Mouse (Mus musculus) bone marrow, adult 2 months (tissue): ENCODE data around the gene Wdr83. TPM values are rescaled to one million over a fixed set of nuclear protein-coding genes. Genes with fewer than 3 reads are reported as not detected.

Source experiments
- H3K27ac ChIP-seq: fragments of 200-500 bp; 2 replicates; pipeline ENCODE4 v1.5.1; 2012; ENCODE audit warnings: low read depth, mild to moderate bottlenecking, control low read depth, inconsistent platforms, low read length; ENCODE audit not compliant: control insufficient read depth, poor library complexity, insufficient read depth
- H3K4me1 ChIP-seq: fragments of 200-500 bp; 2 replicates; pipeline ENCODE4 v1.6.1; 2011; ENCODE audit warnings: low read length; ENCODE audit not compliant: control insufficient read depth, insufficient read depth
- H3K4me3 ChIP-seq: fragments of 200-500 bp; replicated peaks from 2 replicates; pipeline ENCODE3; 2011; ENCODE audit warnings: mild to moderate bottlenecking, low read depth, low read length, control low read depth; ENCODE audit not compliant: control insufficient read depth
- CTCF ChIP-seq: fragments of 200-500 bp; IDR thresholded peaks from 2 replicates; pipeline ENCODE4 v1.5.1; 2011; ENCODE audit warnings: low read length, control low read depth; ENCODE audit not compliant: control insufficient read depth, insufficient read depth
- POLR2A ChIP-seq: fragments of 200-500 bp; IDR thresholded peaks from 2 replicates; pipeline ENCODE4 v1.6.1; 2011; ENCODE audit warnings: low read depth, mild to moderate bottlenecking, control low read depth, low read length, borderline replicate concordance; ENCODE audit not compliant: control insufficient read depth
- WGBS: fragments of 180-500 bp; shearing (Covaris S2); methylation state at CpG from one replicate; pipeline ENCODE4 v1.1.7; 2018; 5-methylcytosine and 5-hydroxymethylcytosine counted together
- polyA plus RNA-seq: library from polyadenylated mRNA; stranded (reverse); fragments of >200 nt; gene quantifications from 2 replicates; pipeline ENCODE4 v1.2.4, GENCODE M21; 2011; ENCODE audit warnings: low replicate concordance; ENCODE audit not compliant: missing spikeins, insufficient read depth, insufficient read length

Wdr83 gene
- polyA plus RNA-seq, 1 experiment = 100 TPM

GRCm38 (mm10) chr8:85073041-85073612 lies 8.0 kb downstream of the Wdr83 start:
- WGBS = 92% methylated on average over 15 of the region's 15 CpGs
- H3K27ac ChIP-seq = no peak overlapping the region
- peak overlapping the region; percentile 2 for H3K4me3 ChIP-seq
- TF ChIP-seq CTCF = no peak
- no peak for TF ChIP-seq POLR2A
- H3K4me1 ChIP-seq = no peaks in the 10 kb centered on the region; the same call in 1 of the 2 replicates

DNA sequence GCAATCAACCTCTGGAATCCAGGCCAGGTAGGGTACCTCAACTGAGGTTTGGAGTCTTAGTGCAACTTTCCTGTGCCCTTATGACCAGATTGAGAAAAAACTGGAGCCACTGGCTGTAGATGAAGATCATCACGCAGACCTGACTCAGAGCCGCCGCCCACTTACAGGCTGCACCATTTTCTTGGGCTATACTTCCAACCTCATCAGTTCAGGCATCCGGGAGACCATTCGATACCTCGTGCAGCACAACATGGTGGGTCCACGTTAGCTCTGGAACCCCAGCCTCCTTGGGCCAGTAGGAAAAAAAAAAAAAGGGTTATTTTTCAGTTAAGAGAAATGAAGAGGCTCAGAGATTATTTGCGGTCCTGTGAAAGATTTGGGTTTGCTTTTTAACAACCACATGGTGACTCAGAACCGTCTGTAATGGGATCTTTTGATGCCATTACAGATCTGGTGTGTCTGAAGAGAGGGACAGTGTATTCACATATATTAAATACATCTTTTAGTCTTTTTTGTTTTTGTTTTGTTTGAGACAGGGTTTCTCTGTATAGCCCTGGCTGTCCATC lies 8.7 kb downstream of the Wdr83 start:
- peak overlapping the region; percentile 95 for H3K4me3 ChIP-seq
- no peaks in the 10 kb centered on the region; the same call in 1 of the 2 replicates for H3K4me1 ChIP-seq
- no peak overlapping the region for H3K27ac ChIP-seq
- TF ChIP-seq CTCF (no peak), POLR2A (no peak)
- 41% methylated on average over 9 of the region's 9 CpGs for WGBS

DNA sequence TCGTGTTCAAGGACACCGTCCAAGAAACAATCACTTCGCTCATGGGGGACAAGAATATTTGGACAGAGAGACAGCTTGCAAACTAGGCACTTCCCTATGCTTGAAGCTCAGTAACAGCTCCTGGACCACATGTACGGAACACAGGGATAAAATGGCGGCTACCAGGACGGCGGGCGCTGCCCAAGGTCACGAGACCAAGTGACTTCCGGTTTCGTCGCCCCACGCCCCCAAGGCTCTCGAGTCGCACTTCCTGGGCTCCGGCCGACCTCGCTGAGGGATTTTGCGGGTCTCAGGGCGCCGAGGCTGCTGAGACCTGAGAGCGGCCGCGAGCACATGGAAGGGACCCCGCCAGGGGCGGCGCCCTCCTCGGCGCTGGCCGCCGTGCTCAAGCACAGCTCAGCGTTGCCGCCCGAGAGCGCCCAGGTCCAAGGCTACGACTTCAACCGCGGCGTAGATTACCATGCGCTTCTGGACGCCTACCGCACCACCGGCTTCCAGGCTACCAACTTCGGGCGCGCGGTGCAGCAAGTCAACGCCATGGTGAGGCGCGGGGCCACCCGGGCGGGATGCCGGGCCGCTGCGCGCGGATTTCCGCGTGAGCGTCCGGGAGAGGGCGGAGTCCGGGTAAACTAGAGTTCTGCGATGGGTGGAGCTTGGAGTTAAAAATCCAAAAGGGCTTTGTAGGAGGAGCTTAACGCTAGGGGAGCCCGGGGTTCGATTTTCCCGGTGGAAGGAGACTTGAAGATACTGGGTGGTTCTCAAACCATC lies 9.4 kb downstream of the Wdr83 start, which contains the start of gene Dhps:
TSS of gene Dhps (plus strand) at position 244 of the 768 bp plus-strand sequence.
- H3K4me3 ChIP-seq = peak within 1 kb of the TSS; percentile 95
- H3K27ac ChIP-seq = peak within 1 kb of the TSS; percentile 94
- TF ChIP-seq POLR2A (peak; percentile 56; the same call in 1 of the 2 replicates), CTCF (no peak; the same call in 1 of the 2 replicates)
- WGBS = under 1% methylated on average over 68 of the region's 68 CpGs
- no peaks in the 10 kb centered on the region; the same call in 1 of the 2 replicates for H3K4me1 ChIP-seq

DNA sequence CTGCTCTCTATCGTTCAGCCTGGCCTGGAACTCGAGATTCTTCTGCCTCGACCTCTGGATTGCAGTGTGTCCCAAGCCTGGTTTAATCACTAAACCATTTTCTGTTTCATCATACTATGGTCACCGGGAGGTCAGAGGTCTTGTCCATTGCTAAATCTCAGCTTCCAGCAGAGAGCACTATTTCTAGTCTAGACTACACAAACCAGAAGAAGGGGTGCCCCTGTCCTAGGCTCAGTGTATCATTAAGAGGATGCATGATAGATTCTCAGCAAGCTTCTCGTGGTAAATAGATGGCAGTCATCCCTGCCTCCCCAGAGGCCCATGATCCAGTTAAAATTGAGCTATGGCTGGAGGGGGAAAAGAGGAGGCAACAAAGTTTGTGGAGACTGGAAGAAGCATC lies 10.1 kb downstream of the Wdr83 start:
- TF ChIP-seq POLR2A (no peak), CTCF (no peak)
- Histone ChIP-seq H3K27ac (no peak overlapping the region), H3K4me3 (no peak overlapping the region), H3K4me1 (no peaks in the 10 kb centered on the region; the same call in 1 of the 2 replicates)
- WGBS = 60% methylated on average over 5 of the region's 5 CpGs

GRCm38 (mm10) chr8:85067982-85068381 lies 13.1 kb downstream of the Wdr83 start, which contains the start of gene Gm5741:
Gm5741 (minus strand) TSS chr8:85067982.
- H3K4me1 ChIP-seq = no peaks in the 10 kb centered on the region; the same call in 1 of the 2 replicates
- no peak within 1 kb of the TSS for H3K4me3 ChIP-seq
- TF ChIP-seq POLR2A (no peak), CTCF (no peak)
- no peak within 1 kb of the TSS for H3K27ac ChIP-seq

DNA sequence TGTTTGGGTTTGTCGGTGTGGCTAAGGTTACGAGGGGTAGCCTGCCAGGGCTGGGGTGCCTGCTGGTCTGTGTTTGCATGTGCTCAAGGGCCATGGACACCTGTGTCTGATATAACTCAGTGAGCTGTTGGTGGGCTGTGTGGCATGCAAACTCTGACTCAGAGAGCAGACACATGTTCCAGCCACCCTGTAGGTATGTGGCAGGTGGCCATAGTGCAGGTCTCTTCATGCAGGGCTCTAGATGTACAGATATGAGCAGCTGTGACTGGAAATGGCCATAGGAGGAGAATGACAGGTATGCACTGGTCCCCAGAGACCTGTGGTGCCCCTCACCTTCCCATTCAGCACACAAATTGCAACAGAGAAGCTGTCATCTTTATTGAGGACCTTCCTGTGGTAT lies 14.0 kb downstream of the Wdr83 start:
- 94% methylated on average over 2 of the region's 2 CpGs for WGBS
- H3K4me3 ChIP-seq = no peak overlapping the region
- no peaks in the 10 kb centered on the region; the same call in 1 of the 2 replicates for H3K4me1 ChIP-seq
- no peak overlapping the region for H3K27ac ChIP-seq
- no peak for TF ChIP-seq POLR2A
- TF ChIP-seq CTCF = no peak

- H3K4me3 ChIP-seq = no peak overlapping the region
- no peak overlapping the region for H3K27ac ChIP-seq
- H3K4me1 ChIP-seq = peaks cover 2% of the 10 kb centered on the region; the same call in 1 of the 2 replicates
- TF ChIP-seq CTCF = no peak
- no peak for TF ChIP-seq POLR2A
- WGBS = 63% methylated on average over 2 of the region's 2 CpGs
These were observed 15.9 kb downstream of the Wdr83 start for GRCm38 (mm10) chr8:85065213-85065612.

- no peak overlapping the region for H3K27ac ChIP-seq
- TF ChIP-seq CTCF (no peak), POLR2A (no peak)
- WGBS = 87% methylated on average over 4 of the region's 4 CpGs
These were observed 18.5 kb downstream of the Wdr83 start for GRCm38 (mm10) chr8:85062603-85063002.

More at GRCm38 (mm10) chr8:85062603-85063002, 18.5 kb downstream of the Wdr83 start:
- Histone ChIP-seq H3K4me1 (peaks cover 2% of the 10 kb centered on the region; the same call in 1 of the 2 replicates), H3K4me3 (no peak overlapping the region)
